Mouse (Mus musculus) CH12.LX (cell line): ENCODE data around the gene Ccdc136. TPM values are rescaled to one million over a fixed set of nuclear protein-coding genes. Genes with fewer than 3 reads are reported as not detected.

ENCODE experiments used
- DNase-seq: peaks from one replicate; pipeline ENCODE4 v3.0.0-alpha.2; 2013; ENCODE audit errors: extremely low read depth
- H3K27ac ChIP-seq: 2 replicates; pipeline ENCODE4 v1.5.1; 2012; ENCODE audit warnings: low read depth, mild to moderate bottlenecking, control low read depth, moderate library complexity; ENCODE audit not compliant: insufficient read depth
- H3K27me3 ChIP-seq: replicated peaks from 2 replicates; pipeline ENCODE3; 2012; ENCODE audit warnings: inconsistent platforms
- H3K36me3 ChIP-seq, 2 experiments: replicated peaks in 1 of 2; 2 replicates each; pipeline versions ENCODE3 to v1.6.1; 2012; ENCODE audit warnings: inconsistent platforms in 1 of 2, low read length in 1 of 2, mild to moderate bottlenecking in 1 of 2, mixed read lengths in 1 of 2, moderate library complexity in 1 of 2; ENCODE audit not compliant: control insufficient read depth in 1 of 2, insufficient read depth in 1 of 2
- H3K4me1 ChIP-seq, 2 experiments: 2 replicates each; pipeline ENCODE4 v1.6.1; 2012; ENCODE audit warnings: inconsistent platforms in 1 of 2, moderate library complexity in 1 of 2; ENCODE audit not compliant: insufficient read depth in 2 of 2, control insufficient read depth in 1 of 2
- H3K4me2 ChIP-seq: 2 replicates; pipeline ENCODE4 v1.6.1; 2012; ENCODE audit warnings: low read depth, mild to moderate bottlenecking, control low read depth; ENCODE audit not compliant: poor library complexity, insufficient read depth, severe bottlenecking
- H3K4me3 ChIP-seq, 3 experiments: fragments of 150-350 bp in 1 of 3; sonication (generic) in 1 of 3; replicated peaks in 1 of 3; 2 replicates each; pipeline versions ENCODE3 to v1.5.1; 2011 to 2012; ENCODE audit warnings: low read depth in 2 of 3, low read length in 2 of 3, mild to moderate bottlenecking in 2 of 3, moderate library complexity in 2 of 3, control low read depth in 1 of 3, improper control_type of control experiment in 1 of 3, inconsistent platforms in 1 of 3, mixed read lengths in 1 of 3; ENCODE audit not compliant: poor library complexity in 1 of 3
- H3K79me2 ChIP-seq: replicated peaks from 2 replicates; pipeline ENCODE4 v1.6.1; 2012; ENCODE audit warnings: mild to moderate bottlenecking, moderate library complexity; ENCODE audit not compliant: control insufficient read depth, poor library complexity, insufficient read depth, severe bottlenecking; ENCODE audit errors: extremely low read depth
- H3K9ac ChIP-seq: 2 replicates; pipeline ENCODE4 v1.6.1; 2012; ENCODE audit warnings: low read depth, mild to moderate bottlenecking, control low read depth, moderate library complexity; ENCODE audit not compliant: insufficient read depth
- H3K9me3 ChIP-seq: replicated peaks from 2 replicates; pipeline ENCODE3; 2012; ENCODE audit warnings: low read length, inconsistent platforms, mixed read lengths
- BHLHE40 ChIP-seq: IDR thresholded peaks from 2 replicates; pipeline ENCODE4 v1.6.1; 2011; ENCODE audit warnings: mild to moderate bottlenecking, low read depth, low read length, improper control_type of control experiment
- CHD1 ChIP-seq: IDR thresholded peaks from 2 replicates; pipeline ENCODE4 v1.6.1; 2012; ENCODE audit warnings: low read depth, low read length, improper control_type of control experiment, inconsistent platforms
- E2F4 ChIP-seq: IDR thresholded peaks from 2 replicates; pipeline ENCODE4 v1.6.1; 2011; ENCODE audit warnings: low read depth, low read length, improper control_type of control experiment; ENCODE audit not compliant: insufficient replicate concordance
- ELF1 ChIP-seq: IDR thresholded peaks from 2 replicates; pipeline ENCODE4 v1.6.1; 2014; ENCODE audit warnings: low read depth, mild to moderate bottlenecking, inconsistent platforms, low read length, improper control_type of control experiment
- ETS1 ChIP-seq: conservative IDR thresholded peaks from 2 replicates; pipeline ENCODE4 v1.6.1; 2012; ENCODE audit warnings: low read depth, mild to moderate bottlenecking, inconsistent platforms, low read length, improper control_type of control experiment, moderate library complexity
- GABPA ChIP-seq: IDR thresholded peaks from 2 replicates; pipeline ENCODE4 v1.6.1; 2012; ENCODE audit warnings: low read depth, low read length, improper control_type of control experiment, inconsistent platforms; ENCODE audit not compliant: insufficient replicate concordance
- MAFK ChIP-seq: IDR thresholded peaks from 2 replicates; pipeline ENCODE4 v1.6.1; 2011; ENCODE audit warnings: low read length, improper control_type of control experiment; ENCODE audit not compliant: insufficient replicate concordance
- MAZ ChIP-seq: IDR thresholded peaks from 2 replicates; pipeline ENCODE4 v1.6.1; 2012; ENCODE audit warnings: low read depth, mild to moderate bottlenecking, inconsistent platforms, low read length, improper control_type of control experiment, moderate library complexity
- MEF2A ChIP-seq: IDR thresholded peaks from 2 replicates; pipeline ENCODE4 v1.6.1; 2014; ENCODE audit warnings: low read depth, mild to moderate bottlenecking, inconsistent platforms, low read length, improper control_type of control experiment, borderline replicate concordance
- MXI1 ChIP-seq: IDR thresholded peaks from 2 replicates; pipeline ENCODE4 v1.6.1; 2011; ENCODE audit warnings: mild to moderate bottlenecking, low read depth, low read length, improper control_type of control experiment
- MYC ChIP-seq: IDR thresholded peaks from 2 replicates; pipeline ENCODE4 v1.6.1; 2011; ENCODE audit warnings: low read depth, mild to moderate bottlenecking, improper control_type of control experiment, low read length
- NELFE ChIP-seq: IDR thresholded peaks from 2 replicates; pipeline ENCODE4 v1.6.1; 2011; ENCODE audit warnings: low read depth, low read length, improper control_type of control experiment
- NRF1 ChIP-seq: IDR thresholded peaks from 2 replicates; pipeline ENCODE4 v1.6.1; 2014; ENCODE audit warnings: low read depth, mild to moderate bottlenecking, inconsistent platforms, low read length, improper control_type of control experiment, moderate library complexity
- SMC3 ChIP-seq: IDR thresholded peaks from 2 replicates; pipeline ENCODE4 v1.6.1; 2011; ENCODE audit warnings: low read depth, low read length, improper control_type of control experiment
- TCF12 ChIP-seq: IDR thresholded peaks from 2 replicates; pipeline ENCODE4 v1.6.1; 2014; ENCODE audit warnings: low read depth, mild to moderate bottlenecking, inconsistent platforms, low read length, improper control_type of control experiment
- USF1 ChIP-seq: IDR thresholded peaks from 2 replicates; pipeline ENCODE4 v1.6.1; 2014; ENCODE audit warnings: low read depth, mild to moderate bottlenecking, inconsistent platforms, low read length, improper control_type of control experiment
- ZKSCAN1 ChIP-seq: IDR thresholded peaks from 2 replicates; pipeline ENCODE4 v1.6.1; 2012; ENCODE audit warnings: low read depth, inconsistent platforms, low read length, improper control_type of control experiment, borderline replicate concordance
- ZMIZ1 ChIP-seq: IDR thresholded peaks from 2 replicates; pipeline ENCODE4 v1.6.1; 2012; ENCODE audit warnings: low read depth, mild to moderate bottlenecking, inconsistent platforms, low read length, improper control_type of control experiment
- ZNF384 ChIP-seq: IDR thresholded peaks from 2 replicates; pipeline ENCODE4 v1.6.1; 2012; ENCODE audit warnings: low read depth, low read length, improper control_type of control experiment, inconsistent platforms
- dilution Hi-C: fragments of 300-500 bp; cut with MboI; formaldehyde crosslinking; loops from 2 replicates; pipeline ENCODE4 v1.14.3; 2020; ENCODE audit warnings: low sequenced_read_pairs; ENCODE audit not compliant: extremely low pct_unique_long_range_greater_than_20kb, extremely low pct_ligation_motif_present
- in situ Hi-C: fragments of 300-500 bp; cut with MboI; formaldehyde crosslinking; loops from 3 replicates; pipeline ENCODE4 v1.14.3; 2019; ENCODE audit warnings: low sequenced_read_pairs, low pct_ligation_motif_present, low pct_unique_long_range_greater_than_20kb, mixed read lengths
- polyA plus RNA-seq: library from polyadenylated mRNA; unstranded; fragments of >175 nt; gene quantifications from 2 replicates; pipeline ENCODE4 v1.2.1, GENCODE M21; 2012; ENCODE audit warnings: low read depth; ENCODE audit not compliant: insufficient read length
- total RNA-seq, 2 experiments: library from RNA; depleted of rRNA; stranded (reverse); fragments of 300-350 nt in 1 of 2; fragments of >200 nt in 1 of 2; gene quantifications; 2 replicates each; pipeline ENCODE4 v1.2.3; 2012 to 2014

The Ccdc136 gene
- total and polyA plus RNA-seq, 3 experiments, result 0.64 to 4.3 (median 2.4) TPM

DNA sequence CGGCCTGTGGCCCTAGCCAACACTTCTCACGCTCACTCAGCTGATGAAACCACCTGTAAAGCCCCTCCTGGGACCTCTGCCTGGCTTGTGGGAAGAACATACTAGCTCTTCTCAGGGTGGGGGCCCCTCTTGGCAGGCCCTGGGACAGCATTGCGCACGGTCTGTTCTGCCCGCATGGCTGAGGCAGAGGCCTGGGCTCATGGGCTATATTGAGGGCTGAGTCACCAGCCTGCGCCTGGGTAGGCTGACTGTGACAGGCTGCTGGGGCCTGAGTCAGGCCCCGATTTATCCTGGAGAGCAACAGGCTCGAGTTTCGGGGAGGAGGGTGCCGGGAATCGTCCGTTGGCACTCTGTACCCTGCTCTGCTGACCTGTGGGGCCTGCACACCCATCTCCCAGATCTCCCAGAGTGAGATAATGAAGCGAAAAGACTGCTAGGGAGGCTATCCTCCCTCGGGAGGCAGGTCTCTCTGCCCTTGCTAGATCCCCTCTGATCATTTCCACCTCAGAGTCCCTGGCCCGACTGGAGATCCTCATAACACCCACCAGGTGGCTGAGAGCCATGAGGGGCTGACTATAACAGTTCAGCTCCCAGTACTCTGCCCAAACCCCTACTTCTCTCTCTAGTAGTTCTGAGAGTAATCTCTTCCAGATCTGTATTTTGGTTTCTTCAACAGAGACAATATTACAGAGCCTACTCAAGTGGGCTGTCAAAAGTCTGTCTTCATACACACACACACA lies 34.7 kb downstream of the Ccdc136 start:
- in situ Hi-C loops (no loop called here), dilution Hi-C loops (no loop called here)
- H3K9ac ChIP-seq, result 0 out of 2 replicates have a peak overlapping the region, but pooled peaks have one; percentile 5
- no peaks in the 10 kb centered on the region for H3K36me3 ChIP-seq
- no peak overlapping the region for H3K27ac ChIP-seq
- no peak overlapping the region for H3K4me2 ChIP-seq
- H3K27me3 ChIP-seq, result no peaks in the 10 kb centered on the region
- peak; percentile 49 for DNase-seq
- H3K4me1 ChIP-seq, result peaks cover 13 to 45% of the 10 kb centered on the region in 2 experiments
- TF ChIP-seq ZKSCAN1 (no peak), MXI1 (0 out of 2 replicates have a peak, but pooled peaks have one; percentile 28), ZNF384 (no peak), TCF12 (peak; percentile 24; the same call in 1 of the 2 replicates), ETS1 (peak; percentile 83), E2F4 (no peak), MAFK (no peak), BHLHE40 (0 out of 2 replicates have a peak, but pooled peaks have one; percentile 14)
- H3K9me3 ChIP-seq, result peaks cover 3% of the 10 kb centered on the region
- H3K79me2 ChIP-seq, result no peaks in the 10 kb centered on the region
- no peak overlapping the region for H3K4me3 ChIP-seq

DNA sequence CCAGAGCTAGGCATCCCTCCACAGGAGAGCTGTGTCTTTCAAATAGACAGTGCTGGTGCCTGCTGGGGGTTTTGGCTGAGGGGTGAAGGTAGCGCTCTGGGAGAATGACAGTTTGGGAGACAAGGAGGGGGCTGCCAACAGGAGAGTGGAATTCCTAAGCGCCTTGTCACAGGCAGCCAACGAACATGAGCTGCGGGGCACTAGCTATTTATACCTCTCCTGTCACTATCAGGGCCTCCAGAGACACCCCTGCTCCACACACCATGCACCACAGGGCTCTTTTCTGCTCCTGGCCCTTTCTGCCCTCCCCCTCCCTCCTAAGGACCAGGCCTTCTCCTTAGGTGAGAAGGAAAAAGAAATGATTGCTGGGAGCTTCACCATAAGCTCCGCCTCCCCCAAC lies 35.4 kb downstream of the Ccdc136 start:
- Histone ChIP-seq H3K4me2 (no peak overlapping the region), H3K4me3 (no peak overlapping the region), H3K79me2 (no peaks in the 10 kb centered on the region), H3K36me3 (no peaks in the 10 kb centered on the region), H3K27me3 (no peaks in the 10 kb centered on the region), H3K9ac (no peak overlapping the region), H3K9me3 (peaks cover 3% of the 10 kb centered on the region), H3K27ac (no peak overlapping the region), H3K4me1 (peaks cover 16 to 50% of the 10 kb centered on the region in 2 experiments)
- no peak for TF ChIP-seq USF1
- no peak for TF ChIP-seq MYC
- TF ChIP-seq ZKSCAN1, result no peak
- no peak for TF ChIP-seq MAFK
- no peak for TF ChIP-seq CHD1
- no peak for TF ChIP-seq NELFE
- no peak for TF ChIP-seq GABPA
- TF ChIP-seq MEF2A, result no peak
- no peak for TF ChIP-seq BHLHE40
- TF ChIP-seq MAZ, result no peak
- TF ChIP-seq ZMIZ1, result no peak
- no peak for TF ChIP-seq NRF1
- TF ChIP-seq SMC3, result no peak
- TF ChIP-seq MXI1, result no peak
- TF ChIP-seq ELF1, result no peak
- dilution Hi-C loops, result no loop called here
- in situ Hi-C loops, result no loop called here
- no peak for DNase-seq
